Mouse (Mus musculus) thymus, postnatal 10 days (tissue): ENCODE measurements around the gene Xrra1.

Experiments
- DNase-seq, 2 experiments: peaks; one replicate each; pipeline ENCODE4 v3.0.0; 2021; ENCODE audit warnings: low spot score in 2 of 2

The Xrra1 gene

DNA sequence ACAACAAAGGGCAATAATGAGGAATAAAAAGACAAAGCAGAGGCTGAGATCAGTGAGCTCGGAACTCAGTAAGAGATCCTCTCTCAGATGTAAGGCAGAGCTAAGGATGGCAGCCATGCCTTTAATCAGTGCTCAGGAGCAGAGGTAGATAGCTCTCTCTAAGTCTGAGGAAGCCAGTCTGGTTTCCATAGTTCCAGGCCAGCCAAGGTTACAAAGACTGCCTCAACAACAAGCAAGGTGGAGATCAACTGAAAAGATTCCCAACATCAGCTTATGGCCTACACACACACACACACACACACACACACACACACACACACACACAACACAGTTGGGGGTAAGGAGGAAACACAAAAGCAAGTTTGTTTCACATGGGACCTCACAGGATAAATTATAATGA is 7.8 kb upstream of the Xrra1 start:
- no peak for DNase-seq

- no peak for DNase-seq
Measured at GRCm38 (mm10) chr7:99851618-99852017, 7.3 kb upstream of the Xrra1 start.

GRCm38 (mm10) chr7:99853350-99853749 is 5.6 kb upstream of the Xrra1 start:
- no peak for DNase-seq

GRCm38 (mm10) chr7:99854311-99854710 is 4.6 kb upstream of the Xrra1 start:
- DNase-seq: no peak

DNA sequence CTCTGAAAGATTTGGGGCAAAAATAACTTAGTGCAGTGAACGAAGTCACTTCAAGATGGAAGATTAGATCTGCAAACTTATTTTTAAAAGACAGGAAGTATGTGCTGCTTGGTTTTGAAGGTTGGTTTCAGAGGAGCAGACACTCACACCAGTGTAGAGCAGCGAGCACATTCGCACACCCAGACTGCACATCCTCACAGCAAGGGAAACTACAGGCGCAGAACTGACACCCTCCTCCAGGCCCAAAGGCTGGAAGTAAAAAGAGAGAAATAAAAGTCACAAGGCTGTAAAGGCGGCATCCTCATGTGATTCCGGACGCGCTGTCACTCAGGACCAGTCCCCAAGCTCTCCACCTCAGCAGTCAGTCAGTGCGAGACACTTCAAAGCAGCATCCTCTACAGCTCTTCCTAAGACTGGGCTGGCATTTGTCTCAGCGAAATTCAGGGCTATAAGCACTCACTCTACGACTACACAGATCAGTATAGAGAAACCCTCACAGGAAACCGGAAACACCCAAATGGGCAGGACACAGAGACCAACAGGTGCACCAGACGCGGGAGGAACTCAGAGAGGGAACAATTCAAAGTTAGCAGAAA is 2.6 kb upstream of the Xrra1 start:
- peak; percentile 52 to 57 for DNase-seq

DNA sequence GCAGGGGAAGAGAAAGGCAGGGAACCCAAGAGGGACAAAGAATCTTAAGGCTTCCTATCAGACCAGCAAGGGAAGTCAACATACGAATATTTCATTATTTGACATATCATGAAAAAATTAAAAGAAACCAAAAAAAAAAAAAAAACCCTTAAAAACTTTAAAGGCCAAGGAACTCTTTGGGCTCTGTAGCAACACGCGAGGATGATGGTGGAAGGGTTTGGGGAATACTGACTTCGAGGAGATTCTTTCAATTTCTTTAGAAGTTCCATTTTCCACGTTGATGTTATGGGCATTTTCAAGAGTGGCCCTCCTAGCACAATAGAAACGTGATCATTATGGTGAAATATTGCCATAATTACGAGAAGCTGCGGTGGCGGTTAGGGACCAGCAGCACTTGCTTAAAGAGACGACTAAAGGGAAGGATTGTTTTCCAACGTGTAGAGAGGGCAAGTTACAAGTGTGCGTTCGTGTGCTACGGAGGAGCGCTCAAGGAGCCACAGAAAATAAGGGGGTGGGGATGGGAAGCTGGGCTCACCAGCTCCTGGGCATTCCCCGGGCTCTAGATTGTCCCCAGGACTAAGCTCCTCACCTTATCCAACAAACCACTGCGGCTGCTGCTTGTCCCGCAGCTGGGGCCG is 622 bp upstream of the Xrra1 start:
- no peak for DNase-seq

DNA sequence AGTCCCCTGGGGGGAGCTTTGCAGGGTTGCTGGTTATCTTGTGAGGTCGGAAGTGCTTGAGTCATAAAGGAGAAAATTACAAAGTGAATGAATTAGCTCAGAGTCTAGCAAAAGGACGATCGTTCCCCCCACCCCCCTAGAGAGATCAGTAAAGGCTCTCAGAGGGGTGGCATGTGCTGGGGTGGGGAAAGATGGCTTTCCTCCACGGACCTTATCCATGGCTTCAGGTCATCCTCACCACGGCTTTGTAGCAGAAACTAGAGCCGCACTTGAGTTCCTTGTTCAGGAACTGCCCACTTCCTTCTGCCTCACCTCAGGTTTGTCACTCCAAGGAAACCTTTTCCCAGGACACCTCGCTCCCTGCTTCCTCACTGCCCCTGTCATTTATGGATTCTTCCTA is 4.4 kb downstream of the Xrra1 start, which contains the start of gene Spcs2:
Spcs2 (minus strand) TSS at position 101 of the 400 bp plus-strand sequence.
- no peak for DNase-seq

DNA sequence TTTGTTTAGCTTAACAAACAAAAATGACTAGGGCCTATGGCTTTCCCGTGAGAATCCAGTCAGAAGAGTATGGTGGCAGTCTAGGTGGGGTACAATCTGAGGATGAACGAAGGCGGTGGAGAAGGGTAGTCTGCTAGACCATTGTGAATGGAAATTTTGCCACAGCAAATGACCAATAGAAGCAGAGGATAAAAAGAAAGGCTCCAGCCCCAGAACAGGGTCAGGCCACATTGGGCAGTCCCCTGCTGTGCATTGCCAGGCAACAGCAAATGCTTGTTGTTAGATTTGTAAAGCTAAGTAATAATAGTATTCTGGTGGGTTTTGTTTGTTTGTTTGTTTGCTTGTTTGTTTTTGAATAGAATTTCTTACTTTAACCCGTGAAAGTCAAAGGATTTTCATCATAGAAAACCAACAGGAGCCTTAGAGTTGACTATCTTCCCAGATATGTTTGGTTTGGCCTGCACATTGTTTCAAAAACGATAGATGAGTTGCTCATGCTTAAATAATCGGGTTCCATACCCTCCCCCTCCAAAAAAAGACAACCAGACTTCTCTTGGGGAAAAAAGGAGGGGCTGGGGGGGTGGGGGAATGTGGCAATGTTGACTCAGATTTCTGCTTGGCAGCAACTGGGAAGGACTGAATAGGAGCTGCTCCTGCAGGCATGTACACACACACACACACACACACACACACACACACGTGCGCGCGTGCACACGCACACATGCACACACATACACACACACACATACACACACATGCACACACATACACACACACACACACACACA is 5.5 kb downstream of the Xrra1 start:
- DNase-seq: no peak

GRCm38 (mm10) chr7:99865219-99865618 is 6.3 kb downstream of the Xrra1 start:
- DNase-seq: no peak

- DNase-seq: no peak
Measured at GRCm38 (mm10) chr7:99869296-99869695, 10.4 kb downstream of the Xrra1 start.

GRCm38 (mm10) chr7:99873965-99874364 is 15.0 kb downstream of the Xrra1 start:
- DNase-seq: no peak

DNA sequence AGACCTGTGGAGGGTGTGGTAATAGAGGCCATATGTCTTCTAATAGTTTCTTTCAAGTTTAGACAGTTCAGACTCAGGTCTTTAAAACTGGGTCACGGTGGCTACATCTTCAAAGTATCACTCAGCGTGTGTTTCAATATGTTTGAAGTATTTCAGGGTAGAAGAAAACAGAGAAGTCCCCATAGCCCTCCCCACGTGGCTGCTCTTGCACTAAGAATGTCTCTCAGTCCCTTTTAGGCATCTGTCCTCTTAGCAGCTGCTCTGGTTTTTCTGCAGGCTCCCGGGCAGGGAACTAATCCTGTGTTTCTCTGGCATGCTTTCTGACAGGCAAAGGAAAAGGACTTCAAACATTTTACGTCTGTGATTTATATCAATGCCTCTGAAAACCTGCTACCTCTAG is 17.0 kb downstream of the Xrra1 start:
- no peak for DNase-seq

- peak; percentile 79 to 92 for DNase-seq
Measured at GRCm38 (mm10) chr7:99876345-99876744, 17.4 kb downstream of the Xrra1 start.

GRCm38 (mm10) chr7:99878254-99878653 is 19.3 kb downstream of the Xrra1 start:
- no peak for DNase-seq

- no peak for DNase-seq
Measured at GRCm38 (mm10) chr7:99887230-99887735, 28.4 kb downstream of the Xrra1 start.

DNA sequence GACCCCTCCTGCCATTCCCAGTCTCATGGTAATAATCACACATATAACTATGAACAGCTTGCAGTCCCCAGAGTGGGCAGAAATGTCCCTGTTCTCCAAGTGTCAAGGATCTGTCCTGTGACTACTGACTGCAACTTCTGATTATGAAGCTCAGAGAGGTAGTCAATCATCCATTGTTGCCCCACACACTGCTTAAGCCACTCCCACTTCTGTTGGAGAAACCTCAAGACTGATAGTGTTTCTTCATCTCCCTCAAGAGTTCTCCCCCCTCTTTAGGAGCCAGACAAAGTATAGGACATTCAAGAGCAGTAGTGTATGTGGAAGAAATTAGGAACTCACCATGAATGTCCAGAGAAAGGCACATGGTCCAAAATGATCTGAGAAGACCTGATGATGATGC is 28.8 kb downstream of the Xrra1 start:
- no peak for DNase-seq

DNA sequence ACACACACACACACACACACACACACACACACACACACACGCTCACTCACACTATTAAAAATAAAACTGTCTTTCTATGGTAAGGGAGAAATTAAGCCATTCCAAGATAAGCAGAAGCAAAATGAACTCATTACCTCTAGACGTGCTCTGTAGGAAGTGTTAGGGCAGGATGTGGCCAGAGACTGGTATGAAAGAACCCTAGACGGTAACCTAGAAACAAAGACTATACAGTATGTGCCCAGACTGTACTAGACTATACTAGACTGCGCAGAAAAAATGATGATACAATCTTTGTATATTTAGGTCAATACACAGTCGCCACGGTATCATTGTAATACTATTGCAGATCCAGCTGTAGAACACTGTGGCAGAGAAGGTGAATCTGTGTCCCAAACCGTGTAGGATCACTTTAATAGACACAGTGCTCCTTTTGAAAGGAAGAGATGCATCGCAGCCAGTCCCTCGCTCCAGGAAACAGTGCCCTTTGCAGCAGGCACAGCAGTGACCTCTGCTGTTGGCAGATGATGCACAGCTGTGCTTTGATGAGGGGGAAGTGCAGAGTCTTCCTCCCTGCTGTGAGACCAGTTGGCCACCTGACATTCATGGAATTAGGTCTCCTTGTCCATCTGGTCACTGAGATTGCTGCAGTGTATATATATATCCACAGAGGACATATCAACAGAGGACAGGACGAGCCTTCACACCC is 30.4 kb downstream of the Xrra1 start:
- peak; percentile 72 to 78 for DNase-seq

GRCm38 (mm10) chr7:99890168-99890755 is 31.3 kb downstream of the Xrra1 start:
- peak; percentile 67 to 79 for DNase-seq

- no peak for DNase-seq
Measured at GRCm38 (mm10) chr7:99891471-99891870, 32.6 kb downstream of the Xrra1 start.

DNA sequence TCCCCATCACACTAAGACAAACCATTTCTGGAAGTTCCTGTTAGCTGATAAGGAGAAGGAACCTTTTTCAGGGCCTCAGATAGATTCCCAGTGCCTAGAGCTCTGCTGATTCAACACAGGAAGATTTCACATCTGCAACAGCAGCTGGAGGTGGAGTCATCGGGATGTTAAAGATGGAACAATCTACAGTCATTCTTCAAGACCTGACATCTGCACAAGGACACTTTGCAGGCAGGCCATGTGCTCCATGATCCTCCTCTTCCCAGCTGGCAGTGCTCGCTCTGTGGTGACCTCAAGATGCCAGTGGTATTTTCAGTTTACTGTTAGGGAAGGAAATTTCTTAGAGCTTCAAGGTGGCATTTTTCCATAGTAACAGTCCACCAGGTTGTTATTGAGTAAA is 33.4 kb downstream of the Xrra1 start:
- no peak for DNase-seq

GRCm38 (mm10) chr7:99893967-99894366 is 35.1 kb downstream of the Xrra1 start:
- DNase-seq: no peak

DNA sequence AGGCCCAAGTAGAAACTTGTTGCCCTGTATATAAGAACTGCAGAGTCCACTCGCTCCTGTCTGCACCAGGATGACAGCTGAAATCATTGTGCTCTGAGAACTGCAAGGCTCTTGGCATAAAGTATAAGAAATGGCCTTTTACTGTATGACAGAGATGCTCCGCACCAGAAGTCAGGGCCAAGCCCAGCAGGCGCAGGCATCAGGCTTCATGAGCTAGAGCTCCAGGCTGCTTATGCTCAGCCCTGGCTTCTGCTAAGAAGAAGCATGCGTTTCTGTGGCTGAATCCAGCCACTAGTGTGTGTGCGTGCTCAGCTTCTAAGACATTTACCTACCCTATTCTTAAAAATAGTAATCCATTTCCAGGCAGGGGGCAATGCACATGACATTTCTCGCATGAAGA is 35.6 kb downstream of the Xrra1 start:
- DNase-seq: no peak
